Mouse (Mus musculus): Measurements from ENCODE around the gene Sfxn5. TPM values are rescaled to one million over a fixed set of nuclear protein-coding genes. Genes with fewer than 3 reads are reported as not detected.

The Sfxn5 gene
- polyA plus RNA-seq, 1 experiment from 2014 or later = 7.7 TPM

GRCm38 (mm10) chr6:85295384-85296167 is 37.6 kb downstream of the Sfxn5 start:
- Histone ChIP-seq H3K27ac (no peak overlapping the region), H3K36me3 (no peaks in the 10 kb centered on the region), H3K9ac (no peak overlapping the region), H3K9me3 (no peaks in the 10 kb centered on the region), H3K4me3 (no peak overlapping the region), H3K4me2 (no peak overlapping the region), H3K27me3 (no peaks in the 10 kb centered on the region), H3K4me1 (peaks cover 4% of the 10 kb centered on the region; the same call in 1 of the 2 replicates)
- ATAC-seq (ENCODE audit: borderline replicate concordance, extremely low read depth, low FRiP score, low TSS enrichment) = no peak
- WGBS = 72% methylated on average over 7 of the region's 7 CpGs

- H3K27me3 ChIP-seq = no peaks in the 10 kb centered on the region
- 78% methylated on average over 5 of the region's 5 CpGs for WGBS
- no peak overlapping the region for H3K9ac ChIP-seq
- no peaks in the 10 kb centered on the region for H3K9me3 ChIP-seq
- no peak for ATAC-seq (ENCODE audit: borderline replicate concordance, extremely low read depth, low FRiP score, low TSS enrichment)
- H3K4me2 ChIP-seq = no peak overlapping the region
- H3K27ac ChIP-seq = no peak overlapping the region
- H3K4me1 ChIP-seq = peaks cover 4% of the 10 kb centered on the region; the same call in 1 of the 2 replicates
- no peak overlapping the region for H3K4me3 ChIP-seq
- H3K36me3 ChIP-seq = no peaks in the 10 kb centered on the region
Observed at GRCm38 (mm10) chr6:85294004-85294379, 39.2 kb downstream of the Sfxn5 start.

GRCm38 (mm10) chr6:85293255-85294003 is 39.8 kb downstream of the Sfxn5 start:
- WGBS = 57% methylated on average over 10 of the region's 10 CpGs
- Histone ChIP-seq H3K4me2 (no peak overlapping the region), H3K4me3 (no peak overlapping the region), H3K36me3 (no peaks in the 10 kb centered on the region), H3K27ac (no peak overlapping the region), H3K4me1 (peaks cover 4% of the 10 kb centered on the region; the same call in 1 of the 2 replicates), H3K27me3 (no peaks in the 10 kb centered on the region), H3K9ac (no peak overlapping the region), H3K9me3 (no peaks in the 10 kb centered on the region)
- no peak for ATAC-seq (ENCODE audit: borderline replicate concordance, extremely low read depth, low FRiP score, low TSS enrichment)

- Histone ChIP-seq H3K9ac (no peak overlapping the region), H3K4me1 (peaks cover 4% of the 10 kb centered on the region; the same call in 1 of the 2 replicates), H3K27me3 (no peaks in the 10 kb centered on the region), H3K4me3 (no peak overlapping the region), H3K4me2 (no peak overlapping the region), H3K27ac (no peak overlapping the region), H3K9me3 (no peaks in the 10 kb centered on the region), H3K36me3 (no peaks in the 10 kb centered on the region)
- 67% methylated on average over 16 of the region's 16 CpGs for WGBS
- no peak for ATAC-seq (ENCODE audit: borderline replicate concordance, extremely low read depth, low FRiP score, low TSS enrichment)
Observed at GRCm38 (mm10) chr6:85290869-85291824, 42.1 kb downstream of the Sfxn5 start.

- Histone ChIP-seq H3K4me2 (no peak overlapping the region), H3K36me3 (no peaks in the 10 kb centered on the region), H3K27me3 (no peaks in the 10 kb centered on the region), H3K27ac (no peak overlapping the region), H3K4me3 (no peak overlapping the region), H3K9me3 (no peaks in the 10 kb centered on the region), H3K4me1 (no peaks in the 10 kb centered on the region), H3K9ac (no peak overlapping the region)
- 69% methylated on average over 4 of the region's 4 CpGs for WGBS
- no peak for ATAC-seq (ENCODE audit: borderline replicate concordance, extremely low read depth, low FRiP score, low TSS enrichment)
Observed at GRCm38 (mm10) chr6:85288193-85288857, 44.9 kb downstream of the Sfxn5 start.

GRCm38 (mm10) chr6:85286283-85287047 is 46.8 kb downstream of the Sfxn5 start:
- no peak overlapping the region for H3K9ac ChIP-seq
- no peaks in the 10 kb centered on the region for H3K36me3 ChIP-seq
- no peaks in the 10 kb centered on the region for H3K4me1 ChIP-seq
- H3K9me3 ChIP-seq = no peaks in the 10 kb centered on the region
- no peak overlapping the region for H3K4me2 ChIP-seq
- ATAC-seq (ENCODE audit: borderline replicate concordance, extremely low read depth, low FRiP score, low TSS enrichment) = no peak
- 73% methylated on average over 13 of the region's 13 CpGs for WGBS
- H3K27ac ChIP-seq = no peak overlapping the region
- no peak overlapping the region for H3K4me3 ChIP-seq
- H3K27me3 ChIP-seq = no peaks in the 10 kb centered on the region

GRCm38 (mm10) chr6:85280871-85281270 is 52.4 kb downstream of the Sfxn5 start:
- Histone ChIP-seq H3K36me3 (no peaks in the 10 kb centered on the region), H3K9me3 (no peaks in the 10 kb centered on the region), H3K4me1 (no peaks in the 10 kb centered on the region), H3K4me2 (no peak overlapping the region), H3K27me3 (no peaks in the 10 kb centered on the region), H3K9ac (no peak overlapping the region), H3K27ac (no peak overlapping the region), H3K4me3 (no peak overlapping the region)
- no peak for ATAC-seq (ENCODE audit: borderline replicate concordance, extremely low read depth, low FRiP score, low TSS enrichment)
- WGBS = 73% methylated on average over 14 of the region's 14 CpGs

GRCm38 (mm10) chr6:85276571-85276970 is 56.7 kb downstream of the Sfxn5 start:
- H3K4me1 ChIP-seq = no peaks in the 10 kb centered on the region
- no peak overlapping the region for H3K27ac ChIP-seq
- H3K9me3 ChIP-seq = no peaks in the 10 kb centered on the region
- H3K9ac ChIP-seq = no peak overlapping the region
- no peak overlapping the region for H3K4me2 ChIP-seq
- ATAC-seq (ENCODE audit: borderline replicate concordance, extremely low read depth, low FRiP score, low TSS enrichment) = no peak
- no peaks in the 10 kb centered on the region for H3K27me3 ChIP-seq
- WGBS = 71% methylated on average over 8 of the region's 8 CpGs
- H3K36me3 ChIP-seq = no peaks in the 10 kb centered on the region
- no peak overlapping the region for H3K4me3 ChIP-seq

- Histone ChIP-seq H3K27ac (no peak overlapping the region), H3K9ac (no peak overlapping the region), H3K4me2 (no peak overlapping the region), H3K27me3 (no peaks in the 10 kb centered on the region), H3K4me3 (no peak overlapping the region), H3K9me3 (no peaks in the 10 kb centered on the region), H3K36me3 (no peaks in the 10 kb centered on the region), H3K4me1 (no peaks in the 10 kb centered on the region)
- 84% methylated on average over 9 of the region's 9 CpGs for WGBS
- no peak for ATAC-seq (ENCODE audit: borderline replicate concordance, extremely low read depth, low FRiP score, low TSS enrichment)
Observed at GRCm38 (mm10) chr6:85272436-85272835, 60.8 kb downstream of the Sfxn5 start.

GRCm38 (mm10) chr6:85266060-85266459 is 67.2 kb downstream of the Sfxn5 start:
- Histone ChIP-seq H3K27ac (no peak overlapping the region), H3K9me3 (no peaks in the 10 kb centered on the region), H3K4me1 (no peaks in the 10 kb centered on the region), H3K36me3 (no peaks in the 10 kb centered on the region), H3K9ac (no peak overlapping the region), H3K4me2 (no peak overlapping the region), H3K27me3 (no peaks in the 10 kb centered on the region), H3K4me3 (no peak overlapping the region)
- ATAC-seq (ENCODE audit: borderline replicate concordance, extremely low read depth, low FRiP score, low TSS enrichment) = no peak
- 58% methylated on average over 6 of the region's 6 CpGs for WGBS

Data from lung, embryonic 15.5 days (tissue).